Mouse (Mus musculus) intestine, embryonic 14.5 days (tissue): ENCODE data around the gene Ncapd3. TPM values are rescaled to one million over a fixed set of nuclear protein-coding genes. Genes with fewer than 3 reads are reported as not detected.
A peak's percentile ranks its signal among the peaks of the same experiment; 100 is the strongest.

Source experiments
- ATAC-seq: fragments of 200-750 bp; cut with Nextera tagmentation; replicated peaks from 2 replicates; pipeline ENCODE4 v1.8.0; 2017; ENCODE audit warnings: low read depth, moderate number of reproducible peaks, moderate TSS enrichment, moderate library complexity; ENCODE audit not compliant: low FRiP score, low TSS enrichment
- DNase-seq: peaks from one replicate; pipeline ENCODE4 v3.0.0-alpha.2; 2018; ENCODE audit warnings: low spot score
- H3K27ac ChIP-seq: fragments of 300-500 bp; sonication (generic); 2 replicates; pipeline ENCODE4 v1.5.1; 2014; ENCODE audit warnings: low read depth, mild to moderate bottlenecking, control low read depth
- H3K27me3 ChIP-seq: fragments of 300-500 bp; sonication (generic); replicated peaks from 2 replicates; pipeline ENCODE4 v1.6.1; 2014; ENCODE audit warnings: low read length, control low read depth; ENCODE audit not compliant: control insufficient read depth, insufficient read depth
- H3K36me3 ChIP-seq: fragments of 300-500 bp; sonication (generic); 2 replicates; pipeline ENCODE4 v1.6.1; 2014; ENCODE audit warnings: low read length, control low read depth; ENCODE audit not compliant: control insufficient read depth, insufficient read depth
- H3K4me1 ChIP-seq: fragments of 300-500 bp; sonication (generic); replicated peaks from 2 replicates; pipeline ENCODE4 v1.6.1; 2014; ENCODE audit warnings: low read length, control low read depth, mixed read lengths; ENCODE audit not compliant: control insufficient read depth, insufficient read depth
- H3K4me2 ChIP-seq: fragments of 300-500 bp; sonication (generic); 2 replicates; pipeline ENCODE4 v1.6.1; 2014; ENCODE audit warnings: low read length
- H3K4me3 ChIP-seq: fragments of 300-500 bp; sonication (generic); 2 replicates; pipeline ENCODE4 v1.5.1; 2014; ENCODE audit warnings: low read depth, low read length, control low read depth, mixed read lengths
- H3K9ac ChIP-seq: fragments of 300-500 bp; sonication (generic); 2 replicates; pipeline ENCODE4 v1.6.1; 2014; ENCODE audit warnings: mild to moderate bottlenecking, low read length
- H3K9me3 ChIP-seq: fragments of 300-500 bp; sonication (generic); 2 replicates; pipeline ENCODE4 v1.6.1; 2016; ENCODE audit warnings: low read length, control low read depth; ENCODE audit not compliant: control insufficient read depth
- WGBS: fragments of 180-500 bp; shearing (Covaris S2); extraction: QIAGEN DNeasy Blood & Tissue Kit; methylation state at CpG from one replicate; pipeline ENCODE4 v1.1.7; 2014; 5-methylcytosine and 5-hydroxymethylcytosine counted together
- polyA plus RNA-seq: library from polyadenylated mRNA; unstranded; fragments of >200 nt; fragmentation: Nextera tagmentation; extraction: Ambion mirVana; gene quantifications from 2 replicates; pipeline ENCODE4 v1.2.1, GENCODE M21; 2014

Ncapd3 gene
- polyA plus RNA-seq, 1 experiment from 2014 or later: 32.7 TPM

- H3K36me3 ChIP-seq: no peaks in the 10 kb centered on the region
- H3K9ac ChIP-seq: no peak overlapping the region
- H3K9me3 ChIP-seq: no peaks in the 10 kb centered on the region
- 77% methylated on average over 4 of the region's 4 CpGs for WGBS
- no peak overlapping the region for H3K4me3 ChIP-seq
- no peak overlapping the region for H3K4me2 ChIP-seq
- DNase-seq (no peak), ATAC-seq (no peak)
- no peaks in the 10 kb centered on the region for H3K27me3 ChIP-seq
- no peaks in the 10 kb centered on the region; the same call in 1 of the 2 replicates for H3K4me1 ChIP-seq
- no peak overlapping the region for H3K27ac ChIP-seq
These were observed 93.0 kb downstream of the Ncapd3 start for GRCm38 (mm10) chr9:27122963-27123362.

- H3K9me3 ChIP-seq: no peaks in the 10 kb centered on the region
- no peak for ATAC-seq
- 74% methylated on average over 2 of the region's 2 CpGs for WGBS
- H3K4me3 ChIP-seq: no peak overlapping the region
- no peak for DNase-seq
- H3K27me3 ChIP-seq: no peaks in the 10 kb centered on the region
- H3K4me1 ChIP-seq: no peaks in the 10 kb centered on the region; the same call in 1 of the 2 replicates
- no peak overlapping the region for H3K27ac ChIP-seq
- no peak overlapping the region for H3K4me2 ChIP-seq
- H3K9ac ChIP-seq: no peak overlapping the region
- no peaks in the 10 kb centered on the region for H3K36me3 ChIP-seq
These were observed 94.0 kb downstream of the Ncapd3 start for GRCm38 (mm10) chr9:27123947-27124346.

- no peak overlapping the region for H3K27ac ChIP-seq
- DNase-seq (no peak), ATAC-seq (no peak)
- no peak overlapping the region for H3K4me3 ChIP-seq
- H3K9ac ChIP-seq: no peak overlapping the region
- no peaks in the 10 kb centered on the region for H3K27me3 ChIP-seq
- no peaks in the 10 kb centered on the region for H3K36me3 ChIP-seq
- H3K9me3 ChIP-seq: no peaks in the 10 kb centered on the region
- no peak overlapping the region for H3K4me2 ChIP-seq
- 70% methylated on average over 6 of the region's 6 CpGs for WGBS
- H3K4me1 ChIP-seq: no peaks in the 10 kb centered on the region; the same call in 1 of the 2 replicates
These were observed 95.5 kb downstream of the Ncapd3 start for GRCm38 (mm10) chr9:27125450-27125849.

- H3K4me1 ChIP-seq: no peaks in the 10 kb centered on the region; the same call in 1 of the 2 replicates
- ATAC-seq (no peak), DNase-seq (no peak)
- H3K9ac ChIP-seq: no peak overlapping the region
- H3K27ac ChIP-seq: no peak overlapping the region
- H3K9me3 ChIP-seq: no peaks in the 10 kb centered on the region
- no peak overlapping the region for H3K4me3 ChIP-seq
- no peak overlapping the region for H3K4me2 ChIP-seq
- no peaks in the 10 kb centered on the region for H3K36me3 ChIP-seq
- no peaks in the 10 kb centered on the region for H3K27me3 ChIP-seq
- 87% methylated on average over 6 of the region's 6 CpGs for WGBS
These were observed 96.6 kb downstream of the Ncapd3 start for GRCm38 (mm10) chr9:27126543-27126942.

- Histone ChIP-seq H3K9me3 (no peaks in the 10 kb centered on the region), H3K36me3 (no peaks in the 10 kb centered on the region), H3K4me2 (no peak overlapping the region), H3K9ac (no peak overlapping the region), H3K27me3 (no peaks in the 10 kb centered on the region), H3K4me3 (no peak overlapping the region), H3K4me1 (no peaks in the 10 kb centered on the region; the same call in 1 of the 2 replicates), H3K27ac (no peak overlapping the region)
- ATAC-seq: no peak
- DNase-seq: no peak
- WGBS: 53% methylated on average over 4 of the region's 4 CpGs
These were observed 98.7 kb downstream of the Ncapd3 start for GRCm38 (mm10) chr9:27128629-27129028.

- WGBS: 90% methylated on average over 1 of the region's 1 CpGs
- H3K9me3 ChIP-seq: no peaks in the 10 kb centered on the region
- ATAC-seq (no peak), DNase-seq (peak; percentile 58)
- no peaks in the 10 kb centered on the region for H3K4me1 ChIP-seq
- H3K4me3 ChIP-seq: no peak overlapping the region
- no peaks in the 10 kb centered on the region for H3K27me3 ChIP-seq
- H3K27ac ChIP-seq: no peak overlapping the region
- H3K4me2 ChIP-seq: no peak overlapping the region
- no peaks in the 10 kb centered on the region; the same call in 1 of the 2 replicates for H3K36me3 ChIP-seq
- no peak overlapping the region for H3K9ac ChIP-seq
These were observed 104.4 kb downstream of the Ncapd3 start for GRCm38 (mm10) chr9:27134410-27134809.

GRCm38 (mm10) chr9:27135372-27135771 lies 105.4 kb downstream of the Ncapd3 start:
- Histone ChIP-seq H3K27ac (no peak overlapping the region), H3K9ac (no peak overlapping the region), H3K27me3 (no peaks in the 10 kb centered on the region), H3K4me2 (no peak overlapping the region), H3K9me3 (no peaks in the 10 kb centered on the region), H3K4me1 (no peaks in the 10 kb centered on the region), H3K4me3 (no peak overlapping the region), H3K36me3 (no peaks in the 10 kb centered on the region; the same call in 1 of the 2 replicates)
- WGBS: 90% methylated on average over 7 of the region's 7 CpGs
- no peak for DNase-seq
- no peak for ATAC-seq

- Histone ChIP-seq H3K9ac (no peak overlapping the region), H3K9me3 (no peaks in the 10 kb centered on the region), H3K27me3 (no peaks in the 10 kb centered on the region), H3K36me3 (peaks cover 5% of the 10 kb centered on the region; the same call in 1 of the 2 replicates), H3K27ac (no peak overlapping the region), H3K4me1 (no peaks in the 10 kb centered on the region), H3K4me2 (no peak overlapping the region), H3K4me3 (no peak overlapping the region)
- 77% methylated on average over 8 of the region's 8 CpGs for WGBS
- ATAC-seq (no peak), DNase-seq (no peak)
These were observed 106.7 kb downstream of the Ncapd3 start for GRCm38 (mm10) chr9:27136651-27137050.

- Histone ChIP-seq H3K9me3 (no peaks in the 10 kb centered on the region), H3K4me1 (no peaks in the 10 kb centered on the region), H3K9ac (no peak overlapping the region), H3K27me3 (no peaks in the 10 kb centered on the region), H3K4me3 (no peak overlapping the region), H3K36me3 (peaks cover 10% of the 10 kb centered on the region), H3K27ac (no peak overlapping the region), H3K4me2 (no peak overlapping the region)
- ATAC-seq (no peak), DNase-seq (no peak)
- WGBS: 94% methylated on average over 10 of the region's 10 CpGs
These were observed 110.6 kb downstream of the Ncapd3 start for GRCm38 (mm10) chr9:27140432-27141065.
